Mouse (Mus musculus) hindbrain, embryonic 15.5 days (tissue): Measurements from ENCODE around the gene Nfasc. TPM values are rescaled to one million over a fixed set of nuclear protein-coding genes. Genes with fewer than 3 reads are reported as not detected.

Experiments used
- ATAC-seq: fragments of 200-750 bp; cut with Nextera tagmentation; 2 replicates; pipeline ENCODE4 v1.8.0; 2017; ENCODE audit warnings: low read depth, moderate number of reproducible peaks, moderate TSS enrichment; ENCODE audit not compliant: low FRiP score
- H3K27ac ChIP-seq: fragments of 300-500 bp; sonication (generic); replicated peaks from 2 replicates; pipeline ENCODE4 v1.5.1; 2015; ENCODE audit warnings: mild to moderate bottlenecking, inconsistent platforms
- H3K27me3 ChIP-seq: fragments of 300-500 bp; sonication (generic); 2 replicates; pipeline ENCODE4 v1.6.1; 2015; ENCODE audit warnings: control low read depth, inconsistent platforms
- H3K36me3 ChIP-seq: fragments of 300-500 bp; sonication (generic); 2 replicates; pipeline ENCODE4 v1.6.1; 2015; ENCODE audit warnings: control low read depth, inconsistent platforms
- H3K4me1 ChIP-seq: fragments of 300-500 bp; sonication (generic); replicated peaks from 2 replicates; pipeline ENCODE4 v1.6.1; 2015; ENCODE audit warnings: control low read depth, inconsistent platforms
- H3K4me2 ChIP-seq: fragments of 300-500 bp; sonication (generic); 2 replicates; pipeline ENCODE4 v1.6.1; 2015; ENCODE audit warnings: moderate library complexity, mild to moderate bottlenecking, inconsistent platforms
- H3K4me3 ChIP-seq: fragments of 300-500 bp; sonication (generic); 2 replicates; pipeline ENCODE4 v1.5.1; 2015; ENCODE audit warnings: mild to moderate bottlenecking, inconsistent platforms
- H3K9ac ChIP-seq: fragments of 300-500 bp; sonication (generic); 2 replicates; pipeline ENCODE4 v1.6.1; 2015; ENCODE audit warnings: inconsistent platforms
- H3K9me3 ChIP-seq: fragments of 300-500 bp; sonication (generic); 2 replicates; pipeline ENCODE4 v1.6.1; 2016; ENCODE audit warnings: control low read depth, inconsistent platforms
- WGBS: fragments of 180-500 bp; shearing (Covaris S2); methylation state at CpG from one replicate; pipeline ENCODE4 v1.1.7; 2015; 5-methylcytosine and 5-hydroxymethylcytosine counted together
- polyA plus RNA-seq: library from polyadenylated mRNA; unstranded; fragments of >200 nt; fragmentation: Nextera tagmentation; extraction: Ambion mirVana; gene quantifications from 2 replicates; pipeline ENCODE4 v1.2.1, GENCODE M21; 2015

The Nfasc gene
- polyA plus RNA-seq, 1 experiment from 2014 or later: 48.4 TPM

DNA sequence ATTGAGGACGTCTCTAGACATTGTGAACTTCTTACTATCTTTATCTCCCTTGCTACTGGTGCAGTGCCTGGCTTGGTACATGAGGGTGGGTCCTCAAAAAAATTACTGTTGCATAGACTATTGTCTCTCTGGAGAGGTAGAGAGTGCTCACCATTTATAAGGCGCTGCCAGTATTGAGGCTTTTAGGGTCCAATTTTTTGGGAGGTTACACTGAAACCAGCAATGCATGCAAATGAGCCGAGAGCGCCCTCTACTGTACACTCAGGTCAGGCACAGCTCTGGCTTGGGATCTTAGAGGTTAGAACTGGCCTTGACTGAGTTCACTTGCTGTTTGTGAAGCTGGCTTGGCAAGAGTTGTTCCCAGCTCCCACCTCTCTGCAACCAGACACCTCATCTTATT lies 147.0 kb downstream of the Nfasc start:
- no peak overlapping the region for H3K4me2 ChIP-seq
- H3K9ac ChIP-seq: no peak overlapping the region
- peaks cover 19% of the 10 kb centered on the region for H3K36me3 ChIP-seq
- H3K27me3 ChIP-seq: no peaks in the 10 kb centered on the region
- peak; percentile 75 for ATAC-seq
- WGBS: 8% methylated on average over 4 of the region's 4 CpGs
- no peaks in the 10 kb centered on the region for H3K9me3 ChIP-seq
- peaks cover 5% of the 10 kb centered on the region for H3K4me1 ChIP-seq
- no peak overlapping the region for H3K4me3 ChIP-seq
- peak overlapping the region; percentile 56; the same call in 1 of the 2 replicates for H3K27ac ChIP-seq

GRCm38 (mm10) chr1:132592145-132592544 lies 149.5 kb downstream of the Nfasc start:
- Histone ChIP-seq H3K9ac (no peak overlapping the region), H3K27me3 (no peaks in the 10 kb centered on the region), H3K27ac (no peak overlapping the region), H3K4me1 (peaks cover 5% of the 10 kb centered on the region), H3K4me2 (no peak overlapping the region), H3K36me3 (peaks cover 10% of the 10 kb centered on the region), H3K9me3 (no peaks in the 10 kb centered on the region), H3K4me3 (no peak overlapping the region)
- no peak for ATAC-seq
- 87% methylated on average over 5 of the region's 5 CpGs for WGBS

GRCm38 (mm10) chr1:132591399-132591930 lies 150.1 kb downstream of the Nfasc start:
- Histone ChIP-seq H3K4me1 (peaks cover 9% of the 10 kb centered on the region), H3K27ac (no peak overlapping the region), H3K4me3 (no peak overlapping the region), H3K9ac (no peak overlapping the region), H3K9me3 (no peaks in the 10 kb centered on the region), H3K36me3 (peaks cover 5% of the 10 kb centered on the region; the same call in 1 of the 2 replicates), H3K4me2 (no peak overlapping the region), H3K27me3 (no peaks in the 10 kb centered on the region)
- WGBS: 82% methylated on average over 11 of the region's 11 CpGs
- no peak for ATAC-seq

DNA sequence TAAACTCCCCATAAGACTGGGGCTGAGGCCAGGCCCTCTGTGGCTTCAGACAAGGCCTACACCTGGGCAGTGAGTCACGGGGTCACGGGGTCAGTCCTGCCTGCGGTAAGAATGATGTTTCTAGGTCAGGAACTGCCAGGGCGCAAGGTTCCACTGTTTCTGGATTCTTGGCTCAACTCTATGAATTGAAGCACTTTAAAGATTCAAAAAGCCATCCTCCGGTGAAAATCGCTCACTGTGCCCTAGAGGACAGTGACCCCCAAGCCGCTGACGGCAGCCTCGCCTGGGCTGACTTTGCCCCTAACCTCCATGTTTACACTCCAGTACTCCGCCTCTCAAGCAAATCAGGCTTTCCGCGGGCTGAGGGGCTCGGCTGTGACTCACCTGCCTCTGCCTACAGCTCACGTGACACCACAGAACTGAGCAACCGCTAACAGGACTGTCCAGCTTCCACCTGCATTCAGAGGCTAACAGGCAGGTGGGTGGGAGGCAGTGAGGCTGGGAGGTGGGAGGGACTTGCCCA lies 154.9 kb downstream of the Nfasc start:
- 0 out of 2 replicates have a peak, but pooled peaks cover 5% of the 10 kb centered on the region for H3K36me3 ChIP-seq
- H3K9me3 ChIP-seq: no peaks in the 10 kb centered on the region
- H3K9ac ChIP-seq: no peak overlapping the region
- H3K4me3 ChIP-seq: no peak overlapping the region
- H3K27ac ChIP-seq: no peak overlapping the region
- no peak overlapping the region for H3K4me2 ChIP-seq
- ATAC-seq: no peak
- H3K27me3 ChIP-seq: no peaks in the 10 kb centered on the region
- 57% methylated on average over 15 of the region's 15 CpGs for WGBS
- peaks cover 30% of the 10 kb centered on the region for H3K4me1 ChIP-seq

- H3K4me3 ChIP-seq: no peak overlapping the region
- H3K4me2 ChIP-seq: no peak overlapping the region
- ATAC-seq: no peak
- WGBS: 17% methylated on average over 4 of the region's 4 CpGs
- H3K9me3 ChIP-seq: no peaks in the 10 kb centered on the region
- no peak overlapping the region for H3K27ac ChIP-seq
- H3K27me3 ChIP-seq: no peaks in the 10 kb centered on the region
- H3K4me1 ChIP-seq: peaks cover 37% of the 10 kb centered on the region
- 0 out of 2 replicates have a peak, but pooled peaks cover 6% of the 10 kb centered on the region for H3K36me3 ChIP-seq
- H3K9ac ChIP-seq: no peak overlapping the region
Observed at GRCm38 (mm10) chr1:132585376-132585775, 156.2 kb downstream of the Nfasc start.

DNA sequence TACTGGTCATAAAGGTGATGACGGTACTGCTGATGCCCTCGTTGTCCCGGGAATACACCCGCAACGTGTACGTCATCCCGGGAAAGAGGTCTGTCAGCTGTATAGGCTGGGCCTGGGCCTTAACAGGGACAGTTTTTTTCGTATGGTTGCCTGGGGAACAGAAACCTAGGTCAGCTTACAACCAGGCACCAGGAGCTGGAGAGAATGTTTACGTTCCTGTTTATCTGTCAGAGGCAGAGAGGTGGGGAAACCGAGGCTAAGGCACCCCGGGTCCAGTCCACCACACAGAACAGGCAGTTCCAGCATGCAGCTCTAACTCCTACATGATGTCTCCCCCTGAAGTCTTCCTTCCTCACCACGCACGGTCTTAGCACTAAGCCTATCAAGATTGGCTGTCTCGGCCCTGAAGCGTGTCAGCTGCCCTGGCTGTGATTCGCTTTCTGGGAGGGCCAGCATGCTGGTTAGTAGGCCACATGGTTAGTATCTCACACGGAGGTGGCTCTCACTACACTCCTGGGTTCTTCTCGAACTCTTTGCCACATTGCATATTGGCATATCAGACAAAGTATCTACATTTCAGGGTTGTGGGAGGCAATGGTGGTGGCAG lies 158.5 kb downstream of the Nfasc start:
- Histone ChIP-seq H3K4me3 (no peak overlapping the region), H3K36me3 (0 out of 2 replicates have a peak, but pooled peaks cover 7% of the 10 kb centered on the region), H3K4me2 (no peak overlapping the region), H3K27me3 (no peaks in the 10 kb centered on the region), H3K9me3 (no peaks in the 10 kb centered on the region), H3K9ac (no peak overlapping the region), H3K27ac (peak overlapping the region; percentile 76), H3K4me1 (peaks cover 37% of the 10 kb centered on the region)
- 80% methylated on average over 18 of the region's 18 CpGs for WGBS
- ATAC-seq: no peak

DNA sequence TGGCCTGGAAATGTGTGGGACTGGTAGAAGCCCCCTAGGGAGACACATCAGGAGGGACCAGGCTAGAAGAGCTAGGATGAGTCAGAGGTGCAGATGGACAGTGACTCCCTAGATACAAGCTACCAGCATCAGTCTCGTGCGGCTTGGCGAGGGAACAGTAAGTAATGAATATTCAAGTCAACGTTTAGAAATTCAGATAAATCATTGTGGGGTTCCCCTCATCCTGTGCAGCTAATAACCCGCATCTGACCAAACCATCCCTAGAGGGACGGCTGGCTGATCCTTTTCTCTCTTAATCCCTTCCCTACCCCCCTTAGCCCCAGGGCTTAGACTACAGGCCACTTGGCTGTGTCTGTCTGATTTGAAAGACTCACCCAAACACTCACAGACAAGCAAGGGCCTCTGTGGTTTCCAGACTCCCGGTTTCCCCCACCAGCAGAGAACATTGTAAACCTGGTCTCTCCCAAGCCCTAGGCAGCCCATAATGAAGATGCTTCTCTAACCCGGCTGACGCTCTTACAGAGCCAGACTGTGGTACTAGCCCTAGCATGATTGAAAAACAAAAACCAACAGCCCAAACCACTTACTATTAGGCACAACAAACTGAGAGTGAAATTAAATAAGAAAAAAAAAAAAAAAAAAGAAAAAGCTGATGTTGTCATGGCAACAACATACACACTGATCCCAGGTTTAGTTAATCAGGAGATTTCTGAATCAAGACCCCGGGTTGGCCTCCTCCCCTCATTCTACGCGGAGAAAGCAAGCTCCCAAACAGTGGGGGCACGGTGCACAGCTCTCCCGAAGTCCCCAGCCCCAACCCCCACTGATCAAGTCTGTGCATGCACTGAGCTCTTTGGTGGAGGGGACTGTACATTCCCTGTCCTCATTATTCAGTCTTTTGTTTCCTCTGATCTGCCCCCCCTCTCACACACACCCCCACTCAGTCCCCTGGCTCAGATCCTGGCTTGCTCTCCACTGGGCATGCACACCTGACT lies 159.5 kb downstream of the Nfasc start:
- peaks cover 37% of the 10 kb centered on the region for H3K4me1 ChIP-seq

DNA sequence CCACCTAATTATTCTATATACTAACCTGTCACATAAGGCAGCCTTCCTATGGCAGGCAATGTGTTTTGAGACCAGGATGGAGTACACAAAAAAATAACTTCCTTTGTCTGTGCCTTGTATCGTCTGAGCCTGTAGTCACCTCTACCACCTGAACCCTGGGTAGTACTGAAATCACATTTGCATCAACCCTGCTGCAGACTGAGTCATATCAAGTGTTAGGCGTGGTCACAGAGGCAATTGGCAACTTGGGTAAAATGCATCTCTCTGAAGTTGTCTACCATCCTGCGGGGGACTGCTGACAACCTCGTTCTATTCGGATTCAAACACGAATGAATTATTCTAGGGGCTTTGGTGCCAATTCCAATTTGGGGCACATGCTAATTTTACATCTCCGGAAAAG lies 161.5 kb downstream of the Nfasc start:
- H3K4me3 ChIP-seq: no peak overlapping the region
- 0 out of 2 replicates have a peak, but pooled peaks cover 2% of the 10 kb centered on the region for H3K36me3 ChIP-seq
- no peak for ATAC-seq
- no peak overlapping the region for H3K4me2 ChIP-seq
- H3K27ac ChIP-seq: no peak overlapping the region
- H3K9me3 ChIP-seq: no peaks in the 10 kb centered on the region
- H3K9ac ChIP-seq: no peak overlapping the region
- WGBS: 87% methylated on average over 7 of the region's 7 CpGs
- H3K27me3 ChIP-seq: no peaks in the 10 kb centered on the region
- H3K4me1 ChIP-seq: peaks cover 24% of the 10 kb centered on the region

More for the DNA sequence above, 159.5 kb downstream of the Nfasc start:
- Histone ChIP-seq H3K9ac (0 out of 2 replicates have a peak overlapping the region, but pooled peaks have one; percentile 5), H3K9me3 (no peaks in the 10 kb centered on the region), H3K36me3 (0 out of 2 replicates have a peak, but pooled peaks cover 2% of the 10 kb centered on the region), H3K27ac (peak overlapping the region; percentile 76), H3K4me2 (no peak overlapping the region), H3K4me3 (no peak overlapping the region), H3K27me3 (no peaks in the 10 kb centered on the region)
- ATAC-seq: peak; percentile 54
- 15% methylated on average over 14 of the region's 14 CpGs for WGBS

DNA sequence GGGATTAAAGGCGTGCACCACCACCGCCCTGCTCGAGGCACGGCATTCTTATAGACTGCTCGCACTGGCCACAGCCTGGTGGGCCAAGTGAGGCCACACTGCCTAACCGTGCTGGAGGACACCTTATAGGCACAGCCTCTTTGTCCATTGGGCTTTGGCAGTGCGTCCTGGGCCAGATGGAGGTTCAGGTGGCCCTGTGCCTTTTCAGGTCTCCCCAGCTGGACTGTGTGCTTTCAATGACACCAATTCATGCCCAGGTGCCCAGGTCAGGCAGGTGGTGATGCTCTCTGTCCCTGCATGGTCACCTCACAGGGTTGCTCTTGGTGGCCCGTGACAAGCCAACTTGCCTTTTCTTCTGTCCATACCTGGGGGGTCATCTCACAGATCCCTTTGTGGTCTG lies 164.8 kb downstream of the Nfasc start:
- Histone ChIP-seq H3K27me3 (no peaks in the 10 kb centered on the region), H3K9ac (no peak overlapping the region), H3K9me3 (no peaks in the 10 kb centered on the region), H3K36me3 (peaks cover 9% of the 10 kb centered on the region; the same call in 1 of the 2 replicates), H3K4me1 (peaks cover 8% of the 10 kb centered on the region), H3K27ac (no peak overlapping the region), H3K4me2 (no peak overlapping the region), H3K4me3 (no peak overlapping the region)
- 92% methylated on average over 8 of the region's 8 CpGs for WGBS
- ATAC-seq: no peak

- no peaks in the 10 kb centered on the region for H3K9me3 ChIP-seq
- ATAC-seq: no peak
- H3K9ac ChIP-seq: no peak overlapping the region
- H3K27ac ChIP-seq: no peak overlapping the region
- peaks cover 7% of the 10 kb centered on the region; the same call in 1 of the 2 replicates for H3K36me3 ChIP-seq
- H3K27me3 ChIP-seq: no peaks in the 10 kb centered on the region
- peaks cover 17% of the 10 kb centered on the region for H3K4me1 ChIP-seq
- no peak overlapping the region for H3K4me3 ChIP-seq
- no peak overlapping the region for H3K4me2 ChIP-seq
- 87% methylated on average over 7 of the region's 7 CpGs for WGBS
Observed at GRCm38 (mm10) chr1:132572851-132573250, 168.7 kb downstream of the Nfasc start.

GRCm38 (mm10) chr1:132571613-132572012 lies 170.0 kb downstream of the Nfasc start:
- 92% methylated on average over 1 of the region's 1 CpGs for WGBS
- Histone ChIP-seq H3K27ac (no peak overlapping the region), H3K36me3 (peaks cover 7% of the 10 kb centered on the region; the same call in 1 of the 2 replicates), H3K9me3 (no peaks in the 10 kb centered on the region), H3K4me3 (no peak overlapping the region), H3K9ac (no peak overlapping the region), H3K4me1 (peaks cover 17% of the 10 kb centered on the region), H3K27me3 (no peaks in the 10 kb centered on the region), H3K4me2 (no peak overlapping the region)
- ATAC-seq: no peak
